Mouse (Mus musculus) layer of hippocampus, adult 9-11 months (tissue): Measurements from ENCODE around the gene Nkiras2.
"Not testable (repeated sequence)": the region's sequence is repeated elsewhere in the genome, so short reads cannot be mapped to it uniquely, and the experiment has no call there.

ENCODE experiments used
- DNase-seq: peaks from one replicate; pipeline ENCODE4 v3.0.0; 2022

Gene Nkiras2

GRCm38 (mm10) chr11:100634530-100634929 lies 15.5 kb downstream of the Nkiras2 start:
- no peak for DNase-seq

- DNase-seq: no peak
Measured at GRCm38 (mm10) chr11:100640159-100640906, 21.3 kb downstream of the Nkiras2 start.

- DNase-seq: no peak
Measured at GRCm38 (mm10) chr11:100643612-100644575, 24.9 kb downstream of the Nkiras2 start.

- DNase-seq: no peak
Measured at GRCm38 (mm10) chr11:100646265-100646664, 27.2 kb downstream of the Nkiras2 start.

- DNase-seq: no peak
Measured at GRCm38 (mm10) chr11:100648405-100648804, 29.4 kb downstream of the Nkiras2 start.

- DNase-seq: no peak
Measured at GRCm38 (mm10) chr11:100651205-100651604, 32.2 kb downstream of the Nkiras2 start.

- no peak for DNase-seq
Measured at GRCm38 (mm10) chr11:100651748-100652147, 32.7 kb downstream of the Nkiras2 start.

- not testable (repeated sequence) for DNase-seq
Measured at GRCm38 (mm10) chr11:100655589-100655988, 36.5 kb downstream of the Nkiras2 start.

- DNase-seq: no peak
Measured at GRCm38 (mm10) chr11:100656458-100656857, 37.4 kb downstream of the Nkiras2 start.

GRCm38 (mm10) chr11:100659806-100660205 lies 40.8 kb downstream of the Nkiras2 start:
- no peak for DNase-seq

- DNase-seq: no peak
Measured at GRCm38 (mm10) chr11:100671049-100671448, 52.0 kb downstream of the Nkiras2 start.

- no peak for DNase-seq
Measured at GRCm38 (mm10) chr11:100671956-100672355, 52.9 kb downstream of the Nkiras2 start.

- DNase-seq: no peak
Measured at GRCm38 (mm10) chr11:100673169-100673568, 54.1 kb downstream of the Nkiras2 start.
